Mouse (Mus musculus) C2C12 (cell line): ENCODE data around the gene Atox1.

Source experiments
- CTCF ChIP-seq: IDR thresholded peaks from one replicate; pipeline ENCODE4 v1.5.1; 2011; ENCODE audit not compliant: control insufficient read depth, insufficient read depth, insufficient read length
- MYOG ChIP-seq: IDR thresholded peaks from one replicate; pipeline ENCODE4 v1.6.1; 2011; ENCODE audit not compliant: control insufficient read depth, insufficient read length; ENCODE audit errors: extremely low read depth

DNA sequence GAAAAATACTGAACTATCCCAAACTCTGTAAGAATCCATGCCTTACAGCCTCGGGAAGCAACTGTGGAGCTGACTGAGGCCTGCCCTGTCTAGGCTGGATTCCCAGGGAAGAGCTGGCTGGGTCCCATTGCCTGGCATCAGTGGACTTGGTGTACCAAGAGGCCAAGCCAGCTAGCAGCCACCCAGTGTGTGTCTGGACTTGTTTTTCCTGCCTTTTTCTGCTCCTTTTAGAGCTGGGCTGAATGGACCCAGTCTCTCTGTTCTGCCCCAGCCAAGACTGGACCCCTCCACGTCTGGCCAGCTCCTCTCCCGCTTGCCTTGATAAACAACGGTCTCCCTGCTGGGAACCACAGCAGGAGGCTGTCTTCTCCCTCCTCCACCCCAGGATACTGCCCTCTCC is 23.0 kb downstream of the Atox1 start:
- TF ChIP-seq CTCF, result no peak
- TF ChIP-seq MYOG, result no peak
